Mouse (Mus musculus) left cerebral cortex, postnatal 4 days (tissue): ENCODE measurements around the gene Usf3. TPM values are rescaled to one million over a fixed set of nuclear protein-coding genes. Genes with fewer than 3 reads are reported as not detected.

Source experiments
- DNase-seq: peaks from one replicate; pipeline ENCODE4 v3.0.0-alpha.2; 2022
- intact Hi-C: fragments of 180-260 bp; cut with DNase I; formaldehyde crosslinking; loops from one replicate; pipeline ENCODE4 v1.15.1; 2025
- total RNA-seq, 2 experiments: library from RNA; stranded (reverse); gene quantifications; 2 replicates each; pipeline ENCODE4 v1.2.3; 2021

The Usf3 gene
- total RNA-seq, 2 experiments from 2014 or later = 27.7 to 27.9 TPM

GRCm38 (mm10) chr16:44226706-44227291, 53.8 kb downstream of the Usf3 start:
- DNase-seq = no peak
- intact Hi-C loops = no loop called here

GRCm38 (mm10) chr16:44233019-44233418, 60.0 kb downstream of the Usf3 start:
- intact Hi-C loops = no loop called here
- no peak for DNase-seq

GRCm38 (mm10) chr16:44237836-44238235, 64.8 kb downstream of the Usf3 start:
- intact Hi-C loops = no loop called here
- DNase-seq = no peak

- no peak for DNase-seq
- intact Hi-C loops = no loop called here
Measured at GRCm38 (mm10) chr16:44238835-44239263, 65.8 kb downstream of the Usf3 start.

- intact Hi-C loops = loop anchor here (5.0 kb wide), 2 partner anchors 107 to 127 kb away; partner anchors contain the start of gene Spice1
- no peak for DNase-seq
Measured at GRCm38 (mm10) chr16:44240406-44240805, 67.4 kb downstream of the Usf3 start.

- peak; percentile 81 for DNase-seq
- intact Hi-C loops = loop anchor here (5.0 kb wide), 2 partner anchors 105 to 125 kb away; partner anchors contain the start of gene Spice1
Measured at GRCm38 (mm10) chr16:44242633-44243032, 69.6 kb downstream of the Usf3 start.

- intact Hi-C loops = loop anchor here (5.0 kb wide), 2 partner anchors 104 to 124 kb away; partner anchors contain the start of gene Spice1
- DNase-seq = no peak
Measured at GRCm38 (mm10) chr16:44243323-44243722, 70.3 kb downstream of the Usf3 start.

- DNase-seq = no peak
- intact Hi-C loops = no loop called here
Measured at GRCm38 (mm10) chr16:44249985-44250384, 76.9 kb downstream of the Usf3 start.

GRCm38 (mm10) chr16:44252735-44253134, 79.7 kb downstream of the Usf3 start:
- no peak for DNase-seq
- intact Hi-C loops = no loop called here

- no peak for DNase-seq
- intact Hi-C loops = no loop called here
Measured at GRCm38 (mm10) chr16:44253797-44254634, 81.0 kb downstream of the Usf3 start.

- intact Hi-C loops = no loop called here
- peak; percentile 85 for DNase-seq
Measured at GRCm38 (mm10) chr16:44254698-44255097, 81.7 kb downstream of the Usf3 start.

GRCm38 (mm10) chr16:44257476-44257875, 84.4 kb downstream of the Usf3 start:
- no peak for DNase-seq
- intact Hi-C loops = no loop called here

- no peak for DNase-seq
- intact Hi-C loops = no loop called here
Measured at GRCm38 (mm10) chr16:44264916-44265315, 91.9 kb downstream of the Usf3 start.

- DNase-seq = no peak
- intact Hi-C loops = no loop called here
Measured at GRCm38 (mm10) chr16:44265562-44265961, 92.5 kb downstream of the Usf3 start.

GRCm38 (mm10) chr16:44268541-44269215, 95.6 kb downstream of the Usf3 start:
- intact Hi-C loops = no loop called here
- no peak for DNase-seq

GRCm38 (mm10) chr16:44269578-44269977, 96.5 kb downstream of the Usf3 start:
- DNase-seq = no peak
- intact Hi-C loops = no loop called here

- peak; percentile 6 for DNase-seq
- intact Hi-C loops = no loop called here
Measured at GRCm38 (mm10) chr16:44270606-44271005, 97.6 kb downstream of the Usf3 start.

- intact Hi-C loops = no loop called here
- DNase-seq = peak; percentile 6
Measured at GRCm38 (mm10) chr16:44271371-44272038, 98.5 kb downstream of the Usf3 start.
